Mouse (Mus musculus) limb, embryonic 14.5 days (tissue): ENCODE results near the gene Ccnq. TPM values are rescaled to one million over a fixed set of nuclear protein-coding genes. Genes with fewer than 3 reads are reported as not detected.
"Not testable (repeated sequence)": the region's sequence is repeated elsewhere in the genome, so short reads cannot be mapped to it uniquely, and the experiment has no call there.

Experiments used
- ATAC-seq: fragments of 200-750 bp; cut with Nextera tagmentation; 2 replicates; pipeline ENCODE4 v1.8.0; 2017; ENCODE audit warnings: low read depth, moderate number of reproducible peaks, moderate TSS enrichment; ENCODE audit not compliant: low FRiP score
- DNase-seq: peaks from one replicate; pipeline ENCODE4 v3.0.0-alpha.2; 2015; ENCODE audit warnings: low spot score
- H3K27ac ChIP-seq: fragments of 300-500 bp; sonication (generic); replicated peaks from 2 replicates; pipeline ENCODE4 v1.5.1; 2014; ENCODE audit warnings: low read depth, mild to moderate bottlenecking, low read length, moderate library complexity, mixed read lengths
- H3K27me3 ChIP-seq: fragments of 300-500 bp; sonication (generic); 2 replicates; pipeline ENCODE4 v1.6.1; 2014; ENCODE audit warnings: low read length, mixed read lengths; ENCODE audit not compliant: control insufficient read depth, insufficient read depth
- H3K36me3 ChIP-seq: fragments of 300-500 bp; sonication (generic); 2 replicates; pipeline ENCODE4 v1.6.1; 2014; ENCODE audit warnings: mild to moderate bottlenecking, low read length, moderate library complexity, mixed read lengths; ENCODE audit not compliant: control insufficient read depth, insufficient read depth
- H3K4me1 ChIP-seq: fragments of 300-500 bp; sonication (generic); 2 replicates; pipeline ENCODE4 v1.6.1; 2014; ENCODE audit warnings: antibody characterized with exemption, low read length, mixed read lengths; ENCODE audit not compliant: control insufficient read depth, insufficient read depth
- H3K4me2 ChIP-seq: fragments of 300-500 bp; sonication (generic); replicated peaks from 2 replicates; pipeline ENCODE4 v1.6.1; 2014; ENCODE audit warnings: low read depth, mild to moderate bottlenecking, low read length, moderate library complexity; ENCODE audit not compliant: severe bottlenecking
- H3K4me3 ChIP-seq: fragments of 300-500 bp; sonication (generic); replicated peaks from 2 replicates; pipeline ENCODE4 v1.5.1; 2014; ENCODE audit warnings: low read length
- H3K9ac ChIP-seq: fragments of 300-500 bp; sonication (generic); 2 replicates; pipeline ENCODE4 v1.6.1; 2014; ENCODE audit warnings: mild to moderate bottlenecking, low read depth, low read length, moderate library complexity; ENCODE audit not compliant: severe bottlenecking
- H3K9me3 ChIP-seq: fragments of 300-500 bp; sonication (generic); 2 replicates; pipeline ENCODE4 v1.6.1; 2016; ENCODE audit warnings: low read length; ENCODE audit not compliant: control insufficient read depth
- POLR2A ChIP-seq: fragments of 200-500 bp; IDR thresholded peaks from 2 replicates; pipeline ENCODE4 v1.8.0; 2012; ENCODE audit warnings: inconsistent platforms, mild to moderate bottlenecking, moderate library complexity, borderline replicate concordance; ENCODE audit not compliant: insufficient read depth, insufficient read length; ENCODE audit errors: extremely low read depth
- WGBS: fragments of 180-500 bp; shearing (Covaris S2); extraction: QIAGEN DNeasy Blood & Tissue Kit; methylation state at CpG from one replicate; pipeline ENCODE4 v1.1.7; 2014; 5-methylcytosine and 5-hydroxymethylcytosine counted together
- polyA plus RNA-seq, 2 experiments: library from polyadenylated mRNA; depleted of rRNA in 1 of 2; stranded (reverse) in 1 of 2; unstranded in 1 of 2; fragments of >200 nt; fragmentation: Nextera tagmentation in 1 of 2; extraction: Ambion mirVana in 1 of 2; gene quantifications; 2 replicates each; pipeline versions ENCODE4 v1.2.1 to v1.2.3; 2012 to 2014

The Ccnq gene
- polyA plus RNA-seq, 2 experiments: 40.4 to 48.4 TPM

DNA sequence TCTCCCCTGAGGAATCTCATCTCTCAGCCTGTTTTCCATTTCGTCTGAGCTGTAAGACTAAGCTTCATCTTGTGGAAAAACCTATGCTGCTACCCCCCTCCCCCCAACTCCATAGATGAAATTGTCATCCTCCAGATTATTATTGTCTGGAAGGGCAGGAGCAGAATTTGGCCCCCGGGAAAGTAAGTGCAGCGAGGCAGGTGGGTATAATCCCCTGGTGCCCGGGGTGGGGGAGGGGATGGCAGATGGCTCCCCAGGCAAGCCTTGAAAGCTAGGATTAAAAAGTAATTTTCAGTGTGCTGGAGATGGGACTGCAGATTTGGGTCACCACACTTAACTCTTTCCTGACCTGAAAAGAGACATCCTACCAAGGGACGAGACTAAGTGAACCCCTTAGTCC is 10.7 kb upstream of the Ccnq start:
- no peak overlapping the region for H3K4me2 ChIP-seq
- no peak for TF ChIP-seq POLR2A
- H3K36me3 ChIP-seq: no peaks in the 10 kb centered on the region
- ATAC-seq: no peak
- no peak overlapping the region for H3K9ac ChIP-seq
- no peak overlapping the region for H3K4me3 ChIP-seq
- peaks cover 3% of the 10 kb centered on the region; the same call in 1 of the 2 replicates for H3K4me1 ChIP-seq
- H3K27me3 ChIP-seq: no peaks in the 10 kb centered on the region
- H3K9me3 ChIP-seq: no peaks in the 10 kb centered on the region
- H3K27ac ChIP-seq: no peak overlapping the region
- no peak for DNase-seq
- WGBS: 43% methylated on average over 5 of the region's 5 CpGs

DNA sequence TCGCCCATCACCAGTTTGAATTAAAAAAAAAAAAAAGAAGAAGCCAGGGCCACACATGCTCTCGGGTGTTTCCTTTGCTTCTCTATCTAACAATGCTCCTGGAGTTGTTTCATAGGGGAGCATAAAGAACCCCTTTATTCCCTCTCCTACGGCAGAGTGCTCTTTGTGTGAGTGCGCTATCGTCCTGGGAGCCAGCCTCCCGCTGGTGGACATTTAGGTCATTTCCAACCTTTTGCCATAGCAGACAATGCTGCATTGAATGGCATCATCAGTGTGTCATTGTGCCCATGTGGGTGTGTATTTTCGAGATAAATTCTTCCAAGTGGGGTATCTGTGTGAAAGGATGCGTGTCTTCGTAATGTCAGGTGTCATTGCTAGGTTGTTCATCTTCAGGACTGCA is 9.6 kb upstream of the Ccnq start:
- no peak for TF ChIP-seq POLR2A
- WGBS: 83% methylated on average over 9 of the region's 9 CpGs
- no peaks in the 10 kb centered on the region for H3K9me3 ChIP-seq
- no peak overlapping the region for H3K4me3 ChIP-seq
- H3K4me1 ChIP-seq: peaks cover 3% of the 10 kb centered on the region; the same call in 1 of the 2 replicates
- no peak overlapping the region for H3K27ac ChIP-seq
- no peaks in the 10 kb centered on the region for H3K36me3 ChIP-seq
- H3K27me3 ChIP-seq: no peaks in the 10 kb centered on the region
- H3K4me2 ChIP-seq: no peak overlapping the region
- H3K9ac ChIP-seq: no peak overlapping the region
- DNase-seq: no peak
- ATAC-seq: no peak

DNA sequence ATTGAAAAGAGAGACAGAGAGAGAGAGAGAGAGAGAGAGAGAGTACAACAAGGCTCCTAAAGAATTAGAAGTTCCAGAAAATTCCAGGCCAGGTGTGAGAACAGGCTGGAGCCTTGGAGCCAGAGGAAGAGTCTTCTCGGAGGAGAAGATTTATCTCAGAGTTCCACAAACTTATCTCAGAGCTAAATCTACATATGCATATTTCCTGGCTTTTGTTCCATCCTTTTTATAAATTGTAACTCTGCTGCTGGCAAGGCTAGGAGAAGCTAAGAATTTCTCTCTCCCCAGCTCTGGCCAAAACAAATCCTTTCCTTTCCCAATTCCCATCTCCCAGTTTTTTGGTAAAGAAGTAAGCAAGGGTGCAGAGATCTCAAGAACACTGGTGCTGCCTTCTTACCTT is 3.8 kb upstream of the Ccnq start:
- no peak for DNase-seq
- Histone ChIP-seq H3K27me3 (no peaks in the 10 kb centered on the region), H3K9ac (no peak overlapping the region), H3K4me3 (no peak overlapping the region), H3K9me3 (no peaks in the 10 kb centered on the region), H3K36me3 (no peaks in the 10 kb centered on the region), H3K4me2 (no peak overlapping the region), H3K27ac (no peak overlapping the region), H3K4me1 (no peaks in the 10 kb centered on the region)
- no peak for ATAC-seq
- WGBS: 74% methylated on average over 1 of the region's 1 CpGs
- no peak for TF ChIP-seq POLR2A

GRCm38 (mm10) chr11:78754177-78754576 is 2.6 kb upstream of the Ccnq start:
- not testable (repeated sequence) for H3K36me3 ChIP-seq, H3K4me1 ChIP-seq, DNase-seq, ATAC-seq, H3K9ac ChIP-seq, H3K4me2 ChIP-seq, H3K27ac ChIP-seq, H3K9me3 ChIP-seq, H3K27me3 ChIP-seq, H3K4me3 ChIP-seq
- WGBS: 63% methylated on average over 1 of the region's 1 CpGs

DNA sequence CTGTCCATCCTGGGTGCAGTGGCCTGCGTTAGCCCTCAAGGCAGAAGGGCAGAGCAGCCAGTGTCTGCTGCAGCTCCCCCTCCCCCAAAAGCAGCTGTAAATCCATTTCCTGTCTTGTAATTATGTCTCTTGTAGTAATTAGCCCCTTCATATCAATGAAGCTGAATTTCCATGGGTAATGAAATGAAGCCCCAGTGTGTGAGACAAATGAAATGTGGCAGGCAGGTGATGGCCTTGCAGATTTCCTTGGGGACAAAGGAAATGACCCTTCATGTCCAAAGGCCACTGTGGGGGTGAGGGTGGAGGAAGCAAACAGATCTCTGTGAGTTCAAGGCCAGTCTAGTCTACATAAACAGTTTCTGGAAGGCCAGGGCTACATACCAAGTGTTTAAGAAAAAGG is 1.7 kb upstream of the Ccnq start:
- H3K27ac ChIP-seq: no peak overlapping the region
- no peaks in the 10 kb centered on the region for H3K9me3 ChIP-seq
- ATAC-seq (no peak), DNase-seq (no peak)
- H3K9ac ChIP-seq: no peak overlapping the region
- H3K4me3 ChIP-seq: no peak overlapping the region
- H3K4me2 ChIP-seq: no peak overlapping the region
- TF ChIP-seq POLR2A: no peak
- peaks cover 9% of the 10 kb centered on the region; the same call in 1 of the 2 replicates for H3K36me3 ChIP-seq
- no peaks in the 10 kb centered on the region for H3K27me3 ChIP-seq
- no peaks in the 10 kb centered on the region for H3K4me1 ChIP-seq
- WGBS: 56% methylated on average over 1 of the region's 1 CpGs

GRCm38 (mm10) chr11:78751843-78752203 is 294 bp upstream of the Ccnq start:
- peak overlapping the region; percentile 75 for H3K9ac ChIP-seq
- no peak overlapping the region for H3K27ac ChIP-seq
- DNase-seq (no peak), ATAC-seq (0 out of 2 replicates have a peak, but pooled peaks have one; percentile 43)
- peak overlapping the region; percentile 68 for H3K4me3 ChIP-seq
- H3K9me3 ChIP-seq: no peaks in the 10 kb centered on the region
- H3K4me2 ChIP-seq: peak overlapping the region; percentile 54
- WGBS: 5% methylated on average over 2 of the region's 2 CpGs
- H3K4me1 ChIP-seq: no peaks in the 10 kb centered on the region
- H3K27me3 ChIP-seq: no peaks in the 10 kb centered on the region
- H3K36me3 ChIP-seq: peaks cover 9% of the 10 kb centered on the region; the same call in 1 of the 2 replicates
- no peak for TF ChIP-seq POLR2A
